Mouse (Mus musculus): ENCODE measurements around the gene Wwox. TPM values are rescaled to one million over a fixed set of nuclear protein-coding genes. Genes with fewer than 3 reads are reported as not detected.

Wwox gene
- polyA plus RNA-seq, 2 experiments = 2.5 to 2.6 TPM

- no peaks in the 10 kb centered on the region for H3K36me3 ChIP-seq (replicated peaks; ENCODE audit: control insufficient read depth, insufficient read depth, low read depth)
- DNase-seq (ENCODE audit: low read depth in 3 of 3, low spot score in 3 of 3) = no peak
- H3K4me2 ChIP-seq (ENCODE audit: low read depth) = no peak overlapping the region
- H3K27ac ChIP-seq = no peak overlapping the region
- ATAC-seq (ENCODE audit: insufficient read depth) = no peak
- no peaks in the 10 kb centered on the region for H3K9me3 ChIP-seq (ENCODE audit: control insufficient read depth, low read length)
- H3K9ac ChIP-seq (replicated peaks) = no peak overlapping the region
- no peak overlapping the region for H3K4me3 ChIP-seq (ENCODE audit: insufficient read depth in 1 of 2, low read depth in 2 of 2, low read length in 2 of 2)
- no peaks in the 10 kb centered on the region for H3K4me1 ChIP-seq (replicated peaks; ENCODE audit: control insufficient read depth in 2 of 2, insufficient read depth in 2 of 2, low read length in 1 of 2)
- H3K27me3 ChIP-seq (ENCODE audit: control insufficient read depth, insufficient read depth, low read length) = no peaks in the 10 kb centered on the region
- whole genome bisulfite sequencing (ENCODE audit: insufficient replicate concordance) = 49% methylated on average over 6 of the region's 6 CpGs
- no peak for TF ChIP-seq EP300 (IDR thresholded peaks at IDR 0.05; ENCODE audit: low read depth)
- TF ChIP-seq CTCF (IDR thresholded peaks at IDR 0.05; ENCODE audit: low read depth) = no peak
Observed at GRCm38 (mm10) chr8:115185431-115185964, 746.0 kb downstream of the Wwox start.

GRCm38 (mm10) chr8:115186121-115186811 is 746.8 kb downstream of the Wwox start:
- no peaks in the 10 kb centered on the region for H3K36me3 ChIP-seq (replicated peaks; ENCODE audit: control insufficient read depth, insufficient read depth, low read depth)
- ATAC-seq (ENCODE audit: insufficient read depth) = no peak
- no peak for TF ChIP-seq CTCF (IDR thresholded peaks at IDR 0.05; ENCODE audit: low read depth)
- no peak for TF ChIP-seq EP300 (IDR thresholded peaks at IDR 0.05; ENCODE audit: low read depth)
- WGBS (ENCODE audit: insufficient replicate concordance) = 68% methylated on average over 13 of the region's 13 CpGs
- H3K4me2 ChIP-seq (ENCODE audit: low read depth) = no peak overlapping the region
- no peak overlapping the region for H3K4me3 ChIP-seq (ENCODE audit: insufficient read depth in 1 of 2, low read depth in 2 of 2, low read length in 2 of 2)
- H3K4me1 ChIP-seq (replicated peaks; ENCODE audit: control insufficient read depth in 2 of 2, insufficient read depth in 2 of 2, low read length in 1 of 2) = no peaks in the 10 kb centered on the region
- H3K27me3 ChIP-seq (ENCODE audit: control insufficient read depth, insufficient read depth, low read length) = no peaks in the 10 kb centered on the region
- H3K27ac ChIP-seq = no peak overlapping the region
- H3K9ac ChIP-seq (replicated peaks) = no peak overlapping the region
- H3K9me3 ChIP-seq (ENCODE audit: control insufficient read depth, low read length) = no peaks in the 10 kb centered on the region
- DNase-seq (ENCODE audit: low read depth in 3 of 3, low spot score in 3 of 3) = no peak

- no peak overlapping the region for H3K4me2 ChIP-seq (ENCODE audit: low read depth)
- H3K27me3 ChIP-seq (ENCODE audit: control insufficient read depth, insufficient read depth, low read length) = no peaks in the 10 kb centered on the region
- no peak for TF ChIP-seq CTCF (IDR thresholded peaks at IDR 0.05; ENCODE audit: low read depth)
- no peaks in the 10 kb centered on the region for H3K9me3 ChIP-seq (ENCODE audit: control insufficient read depth, low read length)
- H3K36me3 ChIP-seq (replicated peaks; ENCODE audit: control insufficient read depth, insufficient read depth, low read depth) = no peaks in the 10 kb centered on the region
- H3K4me1 ChIP-seq (replicated peaks; ENCODE audit: control insufficient read depth in 2 of 2, insufficient read depth in 2 of 2, low read length in 1 of 2) = no peaks in the 10 kb centered on the region
- DNase-seq (ENCODE audit: low read depth in 3 of 3, low spot score in 3 of 3) (no peak), ATAC-seq (ENCODE audit: insufficient read depth) (no peak)
- H3K27ac ChIP-seq = no peak overlapping the region
- H3K9ac ChIP-seq (replicated peaks) = no peak overlapping the region
- H3K4me3 ChIP-seq (ENCODE audit: insufficient read depth in 1 of 2, low read depth in 2 of 2, low read length in 2 of 2) = no peak overlapping the region
- 40% methylated on average over 2 of the region's 2 CpGs for WGBS (ENCODE audit: insufficient replicate concordance)
Observed at GRCm38 (mm10) chr8:115186882-115187281, 747.4 kb downstream of the Wwox start.

- H3K27ac ChIP-seq = no peak overlapping the region
- H3K36me3 ChIP-seq (replicated peaks; ENCODE audit: control insufficient read depth, insufficient read depth, low read depth) = no peaks in the 10 kb centered on the region
- H3K4me3 ChIP-seq (ENCODE audit: insufficient read depth in 1 of 2, low read depth in 2 of 2, low read length in 2 of 2) = no peak overlapping the region
- no peak overlapping the region for H3K4me2 ChIP-seq (ENCODE audit: low read depth)
- DNase-seq (ENCODE audit: low read depth in 3 of 3, low spot score in 3 of 3) (no peak), ATAC-seq (ENCODE audit: insufficient read depth) (no peak)
- H3K27me3 ChIP-seq (ENCODE audit: control insufficient read depth, insufficient read depth, low read length) = no peaks in the 10 kb centered on the region
- H3K9me3 ChIP-seq (ENCODE audit: control insufficient read depth, low read length) = no peaks in the 10 kb centered on the region
- H3K4me1 ChIP-seq (replicated peaks; ENCODE audit: control insufficient read depth in 2 of 2, insufficient read depth in 2 of 2, low read length in 1 of 2) = no peaks in the 10 kb centered on the region
- 54% methylated on average over 4 of the region's 4 CpGs for WGBS (ENCODE audit: insufficient replicate concordance)
- H3K9ac ChIP-seq (replicated peaks) = no peak overlapping the region
- no peak for TF ChIP-seq CTCF (IDR thresholded peaks at IDR 0.05; ENCODE audit: low read depth)
- no peak for TF ChIP-seq EP300 (IDR thresholded peaks at IDR 0.05; ENCODE audit: low read depth)
Observed at GRCm38 (mm10) chr8:115188446-115188845, 749.0 kb downstream of the Wwox start.

GRCm38 (mm10) chr8:115189836-115190235 is 750.4 kb downstream of the Wwox start:
- Histone ChIP-seq H3K9ac (replicated peaks) (no peak overlapping the region), H3K4me3 (ENCODE audit: insufficient read depth in 1 of 2, low read depth in 2 of 2, low read length in 2 of 2) (no peak overlapping the region), H3K27me3 (ENCODE audit: control insufficient read depth, insufficient read depth, low read length) (no peaks in the 10 kb centered on the region), H3K9me3 (ENCODE audit: control insufficient read depth, low read length) (no peaks in the 10 kb centered on the region), H3K4me1 (replicated peaks; ENCODE audit: control insufficient read depth in 2 of 2, insufficient read depth in 2 of 2, low read length in 1 of 2) (no peaks in the 10 kb centered on the region), H3K36me3 (replicated peaks; ENCODE audit: control insufficient read depth, insufficient read depth, low read depth) (no peaks in the 10 kb centered on the region), H3K4me2 (ENCODE audit: low read depth) (no peak overlapping the region), H3K27ac (no peak overlapping the region)
- ATAC-seq (ENCODE audit: insufficient read depth) (no peak), DNase-seq (ENCODE audit: low read depth in 3 of 3, low spot score in 3 of 3) (no peak)
- 24% methylated on average over 11 of the region's 11 CpGs for WGBS (ENCODE audit: insufficient replicate concordance)
- TF ChIP-seq EP300 (IDR thresholded peaks at IDR 0.05; ENCODE audit: low read depth) (no peak), CTCF (IDR thresholded peaks at IDR 0.05; ENCODE audit: low read depth) (no peak)

Measured in liver, embryonic 14.5 days (tissue).